Mouse (Mus musculus): Measurements from ENCODE around the gene Exo5. TPM values are rescaled to one million over a fixed set of nuclear protein-coding genes. Genes with fewer than 3 reads are reported as not detected.

Exo5 gene
- 8.3 TPM in 2 replicates for polyA plus RNA-seq (2012; ENCODE audit: low replicate concordance)

GRCm38 (mm10) chr4:120924554-120925299 lies at the start of gene Exo5:
Gene Exo5 (minus strand): TSS chr4:120925017.

GRCm38 (mm10) chr4:120951428-120951973 lies 26.7 kb upstream of the Exo5 start, which contains the start of gene Zfp69:
Gene Zfp69 (minus strand): TSS chr4:120951699.

Other genes with a start within 250 kb of the Exo5 start
- 0.07 and 0.23 TPM in 2 replicates for gene Kcnq4, start 176.4 kb downstream of the Exo5 start, polyA plus RNA-seq (2012; ENCODE audit: low replicate concordance)
- gene Nfyc, start 93.4 kb downstream of the Exo5 start, polyA plus RNA-seq (2012; ENCODE audit: low replicate concordance): 60.3 and 111 TPM in 2 replicates
- 16.2 and 18.0 TPM in 2 replicates for gene Rims3, start 70.2 kb downstream of the Exo5 start, polyA plus RNA-seq (2012; ENCODE audit: low replicate concordance)
- gene Zfp69, start 26.7 kb upstream of the Exo5 start, polyA plus RNA-seq (2012; ENCODE audit: low replicate concordance): 4.7 and 14.5 TPM in 2 replicates
- 65.4 and 90.4 TPM in 2 replicates for gene Smap2, start 92.2 kb upstream of the Exo5 start, polyA plus RNA-seq (2012; ENCODE audit: low replicate concordance)
- gene Col9a2, start 114.4 kb upstream of the Exo5 start, polyA plus RNA-seq (2012; ENCODE audit: low replicate concordance): 0.17 and 0.93 TPM in 2 replicates
- gene Zmpste24, start 173.2 kb upstream of the Exo5 start, polyA plus RNA-seq (2012; ENCODE audit: low replicate concordance): 2.7 and 5.7 TPM in 2 replicates
- not detected in 2 replicates for gene Tmco2, start 184.2 kb upstream of the Exo5 start, polyA plus RNA-seq (2012; ENCODE audit: low replicate concordance)

Measured in hematopoietic multipotent progenitor cell, adult 10-12 weeks (in vitro differentiated cells).